Mouse (Mus musculus) ES-Bruce4 (cell line): ENCODE data around the gene Wdr4.
"Not testable (repeated sequence)": the region's sequence is repeated elsewhere in the genome, so short reads cannot be mapped to it uniquely, and the experiment has no call there.

Experiments used
- CTCF ChIP-seq: IDR thresholded peaks from one replicate; pipeline ENCODE4 v1.8.1; 2011; ENCODE audit warnings: low read depth, low read length
- EP300 ChIP-seq: IDR thresholded peaks from 2 replicates; pipeline ENCODE4 v1.6.1; 2011; ENCODE audit warnings: low read depth, low read length; ENCODE audit not compliant: insufficient read depth
- POLR2A ChIP-seq: IDR thresholded peaks from one replicate; pipeline ENCODE4 v1.8.1; 2011; ENCODE audit warnings: low read length; ENCODE audit not compliant: insufficient read depth

DNA sequence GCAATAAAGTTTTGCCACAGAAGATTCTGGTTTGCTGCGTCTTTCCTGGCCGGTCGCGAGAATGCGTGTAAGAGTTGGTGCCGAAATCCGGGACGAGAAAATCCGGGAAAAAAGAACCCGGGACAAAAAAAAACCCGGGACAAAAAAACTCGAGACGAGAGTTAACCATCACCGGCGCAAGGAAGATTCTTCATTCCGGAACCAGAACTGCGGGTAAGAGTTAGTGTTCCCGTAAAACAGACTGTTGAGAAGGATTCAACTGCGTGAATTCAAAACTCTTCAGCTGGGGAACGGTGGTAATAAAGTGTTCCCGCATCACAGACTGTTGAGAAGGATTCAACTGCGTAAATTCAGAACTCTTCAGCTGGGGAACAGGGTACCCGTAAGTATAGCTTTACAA, 32.8 kb upstream of the Wdr4 start:
- not testable (repeated sequence) for TF ChIP-seq CTCF, POLR2A, EP300
